Mouse (Mus musculus) heart, adult 8-10 months (tissue): Measurements from ENCODE around the gene Cdkal1. TPM values are rescaled to one million over a fixed set of nuclear protein-coding genes. Genes with fewer than 3 reads are reported as not detected.

Experiments used
- DNase-seq: peaks from one replicate; pipeline ENCODE4 v3.0.0; 2022; ENCODE audit warnings: low spot score
- total RNA-seq, 4 experiments: library from RNA; stranded (reverse); gene quantifications; 2 replicates each; pipeline ENCODE4 v1.2.4; 2022

Cdkal1 gene
- total RNA-seq, 4 experiments from 2014 or later: 27.5 to 31.3 (median 30.8) TPM

GRCm38 (mm10) chr13:29415967-29416366, 439.5 kb downstream of the Cdkal1 start:
- DNase-seq: no peak

GRCm38 (mm10) chr13:29414878-29415277, 440.6 kb downstream of the Cdkal1 start:
- peak; percentile 25 for DNase-seq

- DNase-seq: peak; percentile 57
Measured at GRCm38 (mm10) chr13:29414470-29414869, 441.0 kb downstream of the Cdkal1 start.

GRCm38 (mm10) chr13:29411176-29411575, 444.3 kb downstream of the Cdkal1 start:
- DNase-seq: peak; percentile 23

- no peak for DNase-seq
Measured at GRCm38 (mm10) chr13:29407619-29408018, 447.9 kb downstream of the Cdkal1 start.

GRCm38 (mm10) chr13:29405316-29405715, 450.2 kb downstream of the Cdkal1 start:
- DNase-seq: no peak

GRCm38 (mm10) chr13:29403217-29403616, 452.3 kb downstream of the Cdkal1 start:
- no peak for DNase-seq

GRCm38 (mm10) chr13:29402526-29403040, 452.9 kb downstream of the Cdkal1 start:
- DNase-seq: no peak

- no peak for DNase-seq
Measured at GRCm38 (mm10) chr13:29399908-29400307, 455.6 kb downstream of the Cdkal1 start.

- DNase-seq: peak; percentile 24
Measured at GRCm38 (mm10) chr13:29398456-29398855, 457.0 kb downstream of the Cdkal1 start.

- DNase-seq: no peak
Measured at GRCm38 (mm10) chr13:29395694-29396093, 459.8 kb downstream of the Cdkal1 start.

GRCm38 (mm10) chr13:29390025-29390424, 465.4 kb downstream of the Cdkal1 start:
- no peak for DNase-seq

- DNase-seq: peak; percentile 19
Measured at GRCm38 (mm10) chr13:29388918-29389317, 466.6 kb downstream of the Cdkal1 start.

- no peak for DNase-seq
Measured at GRCm38 (mm10) chr13:29377572-29377971, 477.9 kb downstream of the Cdkal1 start.

GRCm38 (mm10) chr13:29371916-29372315, 483.6 kb downstream of the Cdkal1 start:
- DNase-seq: no peak

GRCm38 (mm10) chr13:29371466-29371771, 484.1 kb downstream of the Cdkal1 start:
- no peak for DNase-seq

GRCm38 (mm10) chr13:29370731-29371465, 484.6 kb downstream of the Cdkal1 start:
- no peak for DNase-seq

GRCm38 (mm10) chr13:29368806-29369205, 486.7 kb downstream of the Cdkal1 start:
- DNase-seq: no peak

- no peak for DNase-seq
Measured at GRCm38 (mm10) chr13:29364901-29365625, 490.4 kb downstream of the Cdkal1 start.

GRCm38 (mm10) chr13:29364009-29364408, 491.5 kb downstream of the Cdkal1 start:
- DNase-seq: no peak

GRCm38 (mm10) chr13:29361842-29362241, 493.6 kb downstream of the Cdkal1 start:
- no peak for DNase-seq

GRCm38 (mm10) chr13:29360899-29361298, 494.6 kb downstream of the Cdkal1 start:
- DNase-seq: no peak

GRCm38 (mm10) chr13:29359341-29359740, 496.1 kb downstream of the Cdkal1 start:
- no peak for DNase-seq
